ENCODE assay signal across 24 mouse cellular contexts in genomic region chr2:113369116-113369515, GRCm38 (mm10). TPM values are rescaled to one million over a fixed set of nuclear protein-coding genes. Genes with fewer than 3 reads are reported as not detected.
DNase-seq lines count a peak whose midpoint lies in the region; ATAC-seq and TF ChIP-seq lines count a peak whose summit lies in the region.
"Had no signal": no experiment of that assay in that cellular context is flagged by ENCODE, and none has a peak within 500 bp of the region (broad histone marks: within the 10 kb centered on the region; RNA-seq: fewer than 3 reads in every experiment).

No protein-coding gene starts in this region.

- no peaks in the 10 kb centered on the region for H3K9me3 ChIP-seq in kidney, embryonic 14.5 days (ENCODE audit: control insufficient read depth, low read length)
- H3K9me3 ChIP-seq in kidney, embryonic 16.5 days (ENCODE audit: low read length), result no peaks in the 10 kb centered on the region
- H3K9me3 ChIP-seq: embryonic facial prominence, embryonic 10.5 days; embryonic facial prominence, embryonic 12.5 days; forebrain, embryonic 13.5 days; forebrain, embryonic 15.5 days had no signal

- TF ChIP-seq CTCF in kidney, adult 2 months (conservative IDR thresholded peaks at IDR 0.05; ENCODE audit: insufficient read depth, insufficient read length, low read depth, low read length), result no peak

- H3K4me1 ChIP-seq in kidney, adult 2 months (ENCODE audit: control insufficient read depth, insufficient read depth, low read length), result peaks cover 4% of the 10 kb centered on the region; the same call in 1 of the 2 replicates
- peaks cover 8% of the 10 kb centered on the region for H3K4me1 ChIP-seq in kidney, embryonic 14.5 days (ENCODE audit: control insufficient read depth, insufficient read depth, low read length)
- H3K4me1 ChIP-seq in kidney, embryonic 16.5 days (ENCODE audit: insufficient read depth, low read length), result peaks cover 25% of the 10 kb centered on the region

- TF ChIP-seq POLR2A in kidney, adult 2 months (IDR thresholded peaks at IDR 0.05; ENCODE audit: low read depth, low read length), result no peak

- H3K4me3 ChIP-seq in kidney, adult 2 months (ENCODE audit: insufficient read depth, low read depth, low read length), result no peak overlapping the region
- no peak overlapping the region for H3K4me3 ChIP-seq in kidney, embryonic 14.5 days (ENCODE audit: low read length)
- no peak overlapping the region for H3K4me3 ChIP-seq in kidney, embryonic 16.5 days (ENCODE audit: low read length)
- H3K4me3 ChIP-seq: embryonic facial prominence, embryonic 10.5 days; embryonic facial prominence, embryonic 12.5 days; forebrain, embryonic 13.5 days; forebrain, embryonic 15.5 days had no signal

- no peak overlapping the region for H3K27ac ChIP-seq in kidney, adult 2 months (ENCODE audit: insufficient read depth, low read depth, low read length)
- H3K27ac ChIP-seq in kidney, embryonic 14.5 days (ENCODE audit: low read depth, low read length), result peak overlapping the region; percentile 39; the same call in 1 of the 2 replicates
- H3K27ac ChIP-seq in kidney, embryonic 16.5 days (ENCODE audit: low read length), result peak overlapping the region; percentile 61; the same call in 1 of the 2 replicates
- H3K27ac ChIP-seq: embryonic facial prominence, embryonic 10.5 days; embryonic facial prominence, embryonic 12.5 days; forebrain, embryonic 13.5 days; forebrain, embryonic 15.5 days had no signal

- no peak overlapping the region for H3K4me2 ChIP-seq in kidney, embryonic 14.5 days (replicated peaks; ENCODE audit: low read depth, low read length)
- no peak overlapping the region for H3K4me2 ChIP-seq in kidney, embryonic 16.5 days (replicated peaks; ENCODE audit: low read depth, low read length)
- H3K4me2 ChIP-seq: embryonic facial prominence, embryonic 12.5 days; forebrain, embryonic 13.5 days; forebrain, embryonic 15.5 days had no signal

- ATAC-seq in kidney, embryonic 14.5 days (ENCODE audit: low FRiP score, low TSS enrichment), result no peak
- ATAC-seq in kidney, embryonic 16.5 days (ENCODE audit: low FRiP score, low TSS enrichment), result no peak
- ATAC-seq: activated CD4-positive, CD25-positive, alpha-beta regulatory T cell, adult 4 months; CD4-positive, CD25-positive, alpha-beta regulatory T cell, adult 4 months; forebrain, embryonic 13.5 days; forebrain, embryonic 15.5 days had no signal

- WGBS in kidney, adult 2 months, result 52% methylated on average over 1 of the region's 1 CpGs
- WGBS in kidney, embryonic 14.5 days, result 87% methylated on average over 1 of the region's 1 CpGs
- WGBS in kidney, embryonic 16.5 days, result 80% methylated on average over 1 of the region's 1 CpGs

- no peaks in the 10 kb centered on the region for H3K27me3 ChIP-seq in kidney, adult 2 months (replicated peaks; ENCODE audit: control insufficient read depth, insufficient read depth, low read length)
- no peaks in the 10 kb centered on the region for H3K27me3 ChIP-seq in kidney, embryonic 14.5 days (ENCODE audit: control insufficient read depth, insufficient read depth, low read length)
- H3K27me3 ChIP-seq in kidney, embryonic 16.5 days (ENCODE audit: insufficient read depth, low read length), result no peaks in the 10 kb centered on the region
- H3K27me3 ChIP-seq: CH12.LX; embryonic facial prominence, embryonic 12.5 days; forebrain, embryonic 13.5 days; forebrain, embryonic 15.5 days; Patski had no signal

- no peaks in the 10 kb centered on the region for H3K36me3 ChIP-seq in kidney, adult 2 months (ENCODE audit: control insufficient read depth, insufficient read depth, low read length)
- H3K36me3 ChIP-seq in kidney, embryonic 14.5 days (ENCODE audit: control insufficient read depth, insufficient read depth, low read length), result no peaks in the 10 kb centered on the region
- H3K36me3 ChIP-seq in kidney, embryonic 16.5 days (ENCODE audit: insufficient read depth, low read length), result no peaks in the 10 kb centered on the region
- H3K36me3 ChIP-seq: embryonic facial prominence, embryonic 10.5 days; embryonic facial prominence, embryonic 12.5 days; forebrain, embryonic 15.5 days; G1E had no signal

- DNase-seq in kidney, adult 2 months, result peak; percentile 70
- DNase-seq in kidney, postnatal 14 days, result no peak
- no peak for DNase-seq in kidney, adult 18-20 months
- DNase-seq in kidney, postnatal 36 days, result no peak
- DNase-seq: adrenal gland, adult 8-10 months; adrenal gland, postnatal 14 days; adrenal gland, postnatal 36 days; B cell, adult 2 months; cerebellum, adult 11-12 months; cerebellum, adult 2 months; cerebellum, adult 9-10 months; cerebellum, postnatal 10 days; cerebellum, postnatal 25 days had no signal

- no peak overlapping the region for H3K9ac ChIP-seq in kidney, embryonic 14.5 days (ENCODE audit: low read depth, low read length)
- H3K9ac ChIP-seq in kidney, embryonic 16.5 days (replicated peaks; ENCODE audit: low read length), result no peak overlapping the region
- H3K9ac ChIP-seq: embryonic facial prominence, embryonic 12.5 days; forebrain, embryonic 13.5 days; forebrain, embryonic 15.5 days had no signal

RNA-seq across cellular contexts. Expression of gene Fmn1, which starts 41.6 kb away (rescaled TPM):
- 7.2 and 7.4 TPM in 2 replicates for polyA plus RNA-seq in kidney, adult 2 months (2012; rRNA removed)
- 6.9 and 12.0 TPM in 2 replicates for polyA plus RNA-seq in kidney, embryonic 14.5 days (2014; fragmentation: Nextera tagmentation; extraction: Ambion mirVana)
- polyA plus RNA-seq in kidney, embryonic 16.5 days (2015; fragmentation: Nextera tagmentation; extraction: Ambion mirVana), result 7.4 and 11.0 TPM in 2 replicates
- polyA plus RNA-seq: G1E had no signal
